Mouse (Mus musculus) lung, adult 2 months (tissue): Measurements from ENCODE around the gene Nudt4.

ENCODE experiments used
- CTCF ChIP-seq: fragments of 200-500 bp; IDR thresholded peaks from 2 replicates; pipeline ENCODE4 v1.5.1; 2011; ENCODE audit warnings: mild to moderate bottlenecking, low read length, control low read depth; ENCODE audit not compliant: insufficient read depth
- POLR2A ChIP-seq: fragments of 200-500 bp; IDR thresholded peaks from 2 replicates; pipeline ENCODE4 v1.6.1; 2011; ENCODE audit warnings: low read depth, mild to moderate bottlenecking, control low read depth, low read length, borderline replicate concordance; ENCODE audit errors: extremely low read depth

DNA sequence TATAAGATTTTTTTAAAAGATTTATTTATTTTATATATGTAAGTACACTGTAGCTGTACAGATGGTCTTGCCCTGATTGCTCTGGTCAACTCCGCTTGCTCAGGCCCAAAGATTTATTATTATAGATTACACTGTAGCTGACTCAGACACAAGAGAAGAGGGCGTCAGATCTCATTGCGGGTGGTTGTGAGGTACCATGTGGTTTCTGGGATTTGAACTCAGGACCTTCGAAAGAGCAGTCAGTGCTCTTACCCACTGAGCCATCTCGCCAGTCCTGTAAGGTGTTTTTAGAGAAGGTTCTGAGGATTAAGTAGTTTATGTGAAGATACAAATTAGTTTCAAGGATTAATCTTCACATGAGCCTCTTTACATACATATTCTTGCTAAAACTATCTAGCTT, 38.1 kb downstream of the Nudt4 start:
- TF ChIP-seq CTCF (no peak), POLR2A (no peak)
